Mouse (Mus musculus): Measurements from ENCODE around the gene Kif2c. TPM values are rescaled to one million over a fixed set of nuclear protein-coding genes. Genes with fewer than 3 reads are reported as not detected.

The Kif2c gene
- polyA plus RNA-seq (2017; shearing (Covaris generic)): 10 to 100 TPM in 1 of 3 experiments, 1 to 10 TPM in 2; 1.9 to 35.0 (median 5.5) TPM

DNA sequence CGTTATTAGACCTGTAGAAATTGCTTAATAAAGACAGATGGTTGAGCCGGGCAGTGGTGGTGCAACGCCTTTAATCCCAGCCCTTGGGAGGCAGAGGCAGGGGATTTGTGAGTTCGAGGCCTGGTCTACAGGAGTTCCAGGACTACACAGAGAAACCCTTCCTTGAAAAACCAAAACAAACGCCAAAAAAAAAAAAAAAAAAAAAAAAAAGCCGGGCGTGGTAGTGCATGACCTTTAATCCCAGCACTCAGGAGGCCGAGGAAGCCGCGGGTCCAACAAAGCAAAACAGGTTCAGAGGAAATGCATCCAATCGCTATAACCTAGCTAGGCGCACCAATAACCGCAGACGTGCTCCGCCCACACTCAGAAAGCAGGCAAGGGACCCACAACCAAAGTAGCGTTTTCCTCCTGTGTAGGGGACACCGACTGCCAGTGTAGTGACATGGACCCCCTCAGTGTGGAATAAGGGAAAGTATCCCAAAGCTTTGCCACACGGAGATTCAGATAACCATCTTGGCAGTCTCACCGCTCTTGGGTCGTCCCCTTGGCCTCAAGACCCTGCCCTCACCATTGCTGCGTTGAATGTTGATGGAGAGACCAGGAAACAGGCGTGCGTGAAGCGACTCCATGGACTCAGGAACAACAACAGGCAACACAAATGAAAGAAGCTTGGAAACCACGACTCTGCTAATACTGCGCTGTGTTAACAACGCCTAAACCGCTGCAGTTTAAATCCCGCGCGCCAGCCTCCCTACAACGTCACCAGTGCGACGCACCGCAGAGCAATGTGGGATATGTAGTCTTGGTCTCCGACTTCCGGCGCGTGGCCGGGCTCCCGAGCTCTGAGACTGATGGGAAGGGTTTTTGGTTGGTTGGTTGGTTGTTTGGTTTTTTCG is at the start of gene Kif2c:
Gene Kif2c, minus strand, starts transcription at position 777 of the 896 bp plus-strand sequence.
- ATAC-seq: peak; percentile 100

DNA sequence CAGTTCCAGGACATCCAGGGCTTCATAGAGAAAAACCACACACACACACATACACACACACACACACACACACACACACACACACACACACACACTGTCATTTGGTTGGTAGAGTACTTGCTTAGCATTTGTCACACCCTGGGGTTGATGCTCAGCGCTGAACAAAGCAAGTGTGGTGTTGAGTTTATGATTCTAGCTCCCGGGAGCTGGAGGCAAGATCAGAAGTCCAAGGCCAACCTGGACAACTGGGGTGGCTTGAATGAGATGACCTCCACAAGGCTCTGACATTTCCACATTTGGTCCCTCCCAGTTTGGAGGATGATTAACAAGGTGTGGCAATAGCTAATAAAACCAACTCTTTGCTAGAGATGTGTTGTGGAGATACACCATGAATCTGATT is 48.8 kb upstream of the Kif2c start:
- no peak for ATAC-seq

DNA sequence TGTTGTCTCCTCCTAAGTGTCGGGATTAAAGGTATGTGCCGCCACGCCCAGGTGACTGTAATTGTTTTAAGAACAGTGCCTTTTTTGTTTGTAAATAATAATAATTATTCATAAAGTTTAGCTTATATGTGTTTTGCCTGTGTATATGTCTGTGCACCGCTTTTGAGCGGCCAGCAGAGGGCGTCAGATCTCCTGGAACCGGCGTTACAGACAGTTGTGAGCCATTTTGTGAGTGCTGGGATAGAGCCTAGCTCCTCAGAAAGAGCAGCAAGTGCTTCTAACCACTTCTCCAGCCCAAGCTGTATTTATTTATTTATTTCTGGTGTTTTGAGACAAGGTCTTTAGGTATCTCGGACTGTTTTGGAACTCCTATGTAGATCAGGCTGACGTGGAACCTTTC is 47.9 kb upstream of the Kif2c start:
- ATAC-seq: no peak

DNA sequence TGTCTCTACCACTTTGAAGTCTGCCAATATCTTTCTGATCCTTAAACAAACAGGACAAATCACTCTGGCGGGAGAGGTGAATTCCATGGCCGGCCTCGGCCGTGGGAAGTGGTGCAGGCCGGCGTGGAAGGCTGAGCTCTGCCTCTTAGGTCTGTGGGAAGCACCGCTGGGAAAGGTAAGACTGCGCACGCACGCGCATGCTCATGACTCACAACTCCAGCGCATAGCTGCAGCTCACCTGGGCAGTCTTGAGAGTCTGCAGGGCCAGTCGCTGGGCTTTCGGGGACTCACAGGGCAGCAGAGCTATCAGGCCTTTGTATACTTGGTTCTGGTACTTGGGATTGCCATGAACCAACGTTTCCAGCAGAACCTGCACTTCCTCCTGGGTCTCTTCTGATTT is 47.2 kb upstream of the Kif2c start:
- no peak for ATAC-seq

DNA sequence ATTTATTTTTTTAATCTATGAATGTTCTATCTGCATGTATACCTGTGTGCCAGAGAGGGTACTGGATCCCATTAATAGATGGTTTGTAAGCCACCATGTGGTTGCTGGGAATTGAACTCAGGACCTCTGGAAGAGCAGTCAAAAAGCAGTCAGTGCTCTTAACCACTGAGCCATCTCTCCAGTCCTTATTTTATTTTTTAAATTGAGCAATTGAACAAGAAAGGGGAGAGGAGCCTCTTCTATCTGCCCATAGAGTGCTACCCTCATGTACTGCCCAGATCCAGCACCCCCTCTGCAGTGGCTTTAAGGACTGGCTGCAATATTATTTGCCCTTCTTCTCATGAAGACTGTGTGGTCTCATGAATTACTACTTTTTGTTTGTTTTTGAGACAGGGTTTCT is 42.8 kb upstream of the Kif2c start:
- ATAC-seq: no peak

DNA sequence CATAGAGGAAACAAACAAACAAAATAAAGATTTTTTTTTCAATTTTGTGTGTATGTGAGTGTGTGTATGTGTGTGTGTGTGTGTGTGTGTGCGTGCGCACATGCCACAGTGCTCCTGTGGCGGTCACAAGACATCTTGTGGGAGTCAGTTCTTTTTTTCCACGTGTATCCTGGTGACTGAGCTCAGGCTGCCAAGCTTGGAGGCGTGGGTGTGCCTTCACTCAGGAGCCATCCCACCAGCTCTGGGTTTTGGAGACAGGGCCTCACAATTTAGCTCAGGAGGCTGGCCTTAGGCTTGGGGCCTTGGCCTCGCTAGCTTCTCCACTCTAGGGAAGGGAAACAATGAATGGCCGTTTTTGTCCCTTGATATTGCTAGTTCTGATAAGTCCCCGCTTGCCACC is 41.7 kb upstream of the Kif2c start:
- no peak for ATAC-seq

DNA sequence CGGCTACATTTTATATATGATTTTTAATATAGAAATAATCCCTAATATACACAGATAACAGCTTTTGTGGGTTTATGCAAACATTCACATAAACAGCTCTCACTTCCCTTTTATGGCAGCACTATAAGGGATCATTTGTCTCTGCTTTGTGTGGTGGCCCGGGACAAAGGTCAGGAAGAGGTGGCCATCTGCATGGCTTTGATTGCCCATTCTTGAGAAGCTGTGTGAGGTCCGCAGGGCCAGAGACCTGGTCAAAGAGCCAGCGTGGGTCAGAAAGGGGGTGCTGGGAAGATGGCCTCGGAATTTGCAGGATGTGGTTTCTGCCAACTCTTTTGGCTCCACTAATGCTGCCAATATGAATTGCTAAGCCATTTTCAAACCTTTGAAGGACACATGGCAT is 40.6 kb upstream of the Kif2c start:
- ATAC-seq: no peak

DNA sequence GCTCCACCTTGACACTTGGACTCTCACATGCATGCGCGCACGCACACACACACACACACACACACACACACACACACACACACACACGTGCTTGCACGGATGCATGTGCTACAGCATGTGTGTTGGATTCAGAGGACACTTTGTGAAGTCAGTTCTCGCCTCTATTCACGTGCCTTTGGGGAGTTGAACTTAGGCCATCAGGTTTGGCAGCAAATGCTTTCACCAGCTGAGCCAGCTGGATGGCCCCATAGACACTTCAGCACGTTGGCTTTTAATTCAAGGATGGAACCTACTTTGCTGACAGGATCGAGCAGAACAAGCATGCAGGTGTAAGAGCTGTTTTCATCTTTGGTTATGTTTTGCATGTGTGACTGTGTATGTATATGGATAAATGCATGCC is 39.4 kb upstream of the Kif2c start:
- no peak for ATAC-seq

DNA sequence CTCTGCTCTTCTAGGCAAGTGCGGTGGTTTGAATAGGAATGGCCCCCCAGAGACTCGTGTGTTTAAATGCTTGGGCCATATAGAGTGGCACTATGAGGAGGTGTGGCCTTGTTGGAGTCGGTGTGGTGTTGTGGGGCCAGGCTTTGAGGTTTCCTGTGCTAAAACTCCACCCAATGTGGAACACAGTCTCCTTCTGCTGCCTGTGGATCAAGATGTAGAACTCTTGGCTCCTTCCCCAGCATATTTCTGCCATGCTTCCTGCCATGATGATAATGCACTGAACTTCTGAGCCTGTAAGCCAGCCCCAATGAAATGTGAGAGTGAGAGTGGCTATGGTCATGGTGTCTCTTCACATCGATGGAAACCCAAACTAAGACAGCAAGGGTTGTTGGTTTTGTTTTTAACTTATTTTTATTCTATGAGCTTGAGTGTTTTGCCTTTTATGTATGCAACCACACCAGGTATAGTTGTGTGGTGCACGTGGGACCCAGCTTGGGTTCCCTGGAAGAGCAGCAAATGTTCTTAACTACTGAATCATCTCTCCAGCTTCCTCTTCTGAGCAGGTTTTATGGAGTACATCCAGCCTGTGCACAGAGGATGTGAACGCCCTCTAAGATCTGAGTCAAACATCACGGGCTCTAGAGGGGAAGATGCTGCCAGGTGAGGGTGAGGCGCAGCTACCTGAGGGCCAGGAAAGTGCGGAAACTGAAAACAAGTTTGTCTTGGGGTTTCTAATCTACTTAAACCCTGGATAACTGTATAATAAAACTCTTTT is 38.5 kb upstream of the Kif2c start:
- no peak for ATAC-seq

DNA sequence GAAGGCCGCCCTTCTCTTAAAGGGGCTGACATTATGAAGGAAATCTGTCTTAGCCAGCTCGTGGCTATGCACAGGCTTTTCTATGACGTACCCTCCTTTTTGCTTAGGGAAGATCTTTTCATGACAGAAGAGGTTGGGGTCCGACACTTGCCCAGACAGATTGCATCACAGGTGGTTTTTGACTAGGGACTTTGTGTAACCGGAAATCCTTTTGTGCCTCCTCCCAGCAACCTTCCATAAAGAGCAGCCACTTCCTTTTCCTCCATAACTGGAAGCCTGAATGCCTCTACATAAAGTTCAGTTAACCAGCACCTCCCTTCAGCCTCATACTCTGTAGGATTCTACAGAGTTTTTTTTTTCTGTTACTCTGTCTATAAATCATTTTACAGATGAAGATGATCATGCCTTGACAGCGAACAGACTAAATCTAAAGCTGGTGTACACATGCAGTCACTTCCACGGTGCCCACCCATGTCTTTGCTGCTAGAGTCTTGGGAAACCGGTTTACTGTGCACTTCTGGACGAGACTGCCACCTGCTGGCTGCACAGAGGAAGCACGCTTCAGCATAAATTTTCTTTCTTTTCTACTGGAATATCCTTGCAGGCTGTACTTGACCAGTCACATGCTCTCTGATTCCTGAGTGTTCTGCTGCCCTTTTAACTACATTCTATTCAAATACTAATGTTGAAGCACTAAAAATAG is 36.2 kb upstream of the Kif2c start:
- ATAC-seq: peak; percentile 58

DNA sequence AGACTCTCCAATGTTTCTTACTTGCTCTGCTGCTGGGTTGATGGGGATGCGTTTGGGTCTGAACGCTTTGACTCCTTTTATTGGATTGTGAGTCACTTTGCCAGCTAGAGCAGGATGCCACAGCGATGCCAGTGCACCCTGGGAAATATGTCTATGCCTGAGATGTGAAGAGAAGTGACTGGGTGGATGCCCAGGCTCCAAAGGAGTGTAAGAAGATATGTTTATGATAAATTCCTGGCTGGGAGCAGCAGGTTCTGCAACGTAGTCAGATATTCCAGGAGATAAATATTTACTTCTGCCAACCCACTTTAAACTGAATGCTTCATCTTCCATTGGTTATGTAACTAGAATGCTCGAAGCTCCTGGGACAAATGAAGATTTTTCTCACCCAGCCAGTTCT is 34.6 kb upstream of the Kif2c start:
- ATAC-seq: no peak

DNA sequence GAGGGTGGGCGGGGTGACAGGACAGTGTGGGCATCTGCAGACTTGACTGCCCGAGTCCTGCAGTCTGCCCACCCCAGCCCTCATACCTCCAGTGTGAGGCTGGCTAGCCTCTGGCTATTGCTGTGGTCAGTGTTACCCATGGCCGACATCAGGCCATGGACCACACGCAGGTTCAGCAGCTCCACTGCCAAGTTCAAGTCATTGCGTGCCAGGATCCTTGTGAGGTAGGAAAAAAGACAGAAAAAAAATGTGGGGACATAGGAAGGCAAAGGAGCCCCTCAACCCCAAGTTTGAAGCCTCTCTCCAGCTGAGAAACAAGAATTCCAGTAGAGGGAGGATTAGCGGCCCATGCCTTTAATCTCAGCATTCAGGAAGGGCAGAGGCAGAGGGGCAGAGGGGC is 31.8 kb upstream of the Kif2c start:
- ATAC-seq: no peak

DNA sequence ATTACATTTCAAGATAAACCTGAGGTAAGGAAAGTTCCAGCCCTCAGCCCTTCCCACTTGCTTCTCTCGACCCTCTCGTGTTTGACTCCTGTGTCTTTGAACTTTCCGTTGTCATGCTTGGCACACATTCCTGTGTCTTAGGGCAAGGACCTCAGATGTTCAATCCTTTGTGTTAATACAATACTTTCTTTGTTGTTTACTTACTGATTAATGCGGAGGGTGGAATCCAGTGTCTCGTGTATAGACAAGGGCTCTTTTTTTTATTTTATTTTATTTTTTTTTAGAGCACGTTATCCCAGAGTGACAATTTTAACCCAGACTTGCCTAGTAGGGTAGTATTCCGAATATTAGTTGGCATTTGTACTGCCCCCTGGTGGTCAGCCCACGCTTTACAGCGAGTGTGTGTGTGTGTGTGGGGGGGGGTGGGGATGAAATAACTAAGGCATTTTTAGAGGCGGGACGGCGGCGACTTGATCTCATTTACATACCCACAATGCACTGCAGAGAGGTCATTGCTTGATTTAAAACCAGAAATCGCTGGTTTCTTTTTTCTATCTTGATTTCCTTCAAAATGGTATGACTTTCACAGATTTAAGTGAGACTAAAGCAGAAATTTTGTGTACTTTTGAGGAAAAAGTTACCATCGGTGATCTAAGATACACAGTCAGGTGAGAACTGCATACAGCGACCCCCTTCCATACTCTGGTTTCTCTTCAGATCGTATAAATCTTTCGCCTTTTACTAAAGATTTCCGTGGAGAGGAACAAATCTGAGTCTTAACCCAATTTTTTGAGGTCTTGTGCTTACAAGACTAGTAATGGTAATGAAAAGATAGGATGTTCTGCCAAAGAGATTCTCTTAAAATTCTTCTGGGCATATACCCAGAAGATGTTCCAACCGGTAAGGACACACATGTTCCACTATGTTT is 28.0 kb upstream of the Kif2c start:
- ATAC-seq: peak; percentile 87

DNA sequence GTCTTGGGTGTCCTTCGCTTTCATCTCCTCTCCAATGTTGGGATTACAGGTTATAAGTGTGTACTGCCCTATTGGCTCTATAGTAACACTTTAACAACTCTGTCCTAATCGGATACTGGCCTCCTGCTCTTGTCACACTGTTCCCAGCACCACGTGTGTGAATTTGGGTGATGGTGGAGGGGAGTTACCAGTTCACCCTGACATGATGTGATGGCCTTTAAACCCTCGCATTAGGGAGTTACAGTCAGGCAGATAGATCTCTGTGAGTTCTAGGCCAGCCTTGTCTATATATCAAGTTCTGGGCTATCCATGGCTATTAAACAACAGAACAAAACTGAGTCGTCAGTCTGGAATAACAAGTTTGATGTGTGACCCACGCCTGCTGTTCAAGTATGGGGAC is 27.2 kb upstream of the Kif2c start:
- no peak for ATAC-seq

DNA sequence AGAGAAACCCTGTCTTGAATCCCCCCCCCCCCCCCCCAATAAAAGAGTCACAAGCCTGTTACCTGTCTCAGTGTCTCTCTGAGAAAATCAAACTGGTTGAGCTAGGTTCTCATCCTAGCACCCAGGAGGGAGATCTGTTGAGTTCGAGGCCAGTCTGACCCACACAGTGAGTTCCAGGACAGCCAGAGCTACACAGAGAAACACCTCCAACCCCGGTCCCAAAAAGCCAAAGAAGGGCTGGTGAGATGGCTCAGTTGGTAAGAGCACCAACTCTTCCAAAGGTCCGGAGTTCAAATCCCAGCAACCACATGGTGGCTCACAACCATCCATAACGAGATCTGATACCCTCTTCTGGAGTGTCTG is 20.5 kb upstream of the Kif2c start:
- no peak for ATAC-seq

DNA sequence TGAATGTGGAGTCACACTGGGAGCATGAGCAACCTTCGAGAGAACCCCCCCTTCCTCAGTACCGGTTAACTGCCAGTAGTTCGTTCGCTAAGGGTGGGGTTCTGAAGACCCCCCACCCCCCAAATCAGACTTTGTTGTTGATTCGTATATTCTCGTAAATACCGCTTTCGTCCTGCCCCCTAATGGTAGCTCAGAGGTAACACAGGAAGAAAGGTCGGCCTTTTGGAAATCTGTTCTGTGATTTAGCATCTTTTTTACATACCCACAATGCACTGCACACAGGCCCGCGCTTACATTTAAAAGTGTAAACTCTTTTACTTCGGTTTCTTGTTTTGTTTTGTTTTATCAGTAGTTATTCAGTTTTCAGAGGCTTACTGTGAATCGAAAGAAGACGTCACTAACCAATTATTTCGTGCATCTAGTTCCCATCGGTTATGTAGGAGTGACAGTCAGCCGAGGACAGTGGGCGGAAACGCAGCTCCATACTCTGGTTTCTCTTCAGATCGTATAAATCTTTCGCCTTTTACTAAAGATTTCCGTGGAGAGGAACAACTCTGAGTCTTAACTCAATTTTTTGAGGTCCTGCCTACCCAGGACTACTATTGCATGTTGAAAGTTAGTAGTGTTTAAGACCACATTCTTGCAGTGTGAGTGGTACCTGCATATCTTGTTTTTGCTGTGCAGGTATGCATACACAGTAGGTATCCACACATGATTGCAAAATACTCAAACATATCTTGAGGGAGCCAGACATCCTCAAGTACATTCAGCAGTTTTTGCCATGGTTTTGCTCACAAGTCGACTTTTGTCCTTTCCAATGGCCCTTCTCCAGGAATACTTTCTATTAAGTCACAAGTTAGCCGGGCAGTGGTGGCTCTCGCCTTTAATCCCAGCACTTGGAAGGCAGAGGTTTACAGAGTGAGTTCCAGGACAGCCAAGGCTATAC is 19.9 kb upstream of the Kif2c start:
- peak; percentile 93 for ATAC-seq

DNA sequence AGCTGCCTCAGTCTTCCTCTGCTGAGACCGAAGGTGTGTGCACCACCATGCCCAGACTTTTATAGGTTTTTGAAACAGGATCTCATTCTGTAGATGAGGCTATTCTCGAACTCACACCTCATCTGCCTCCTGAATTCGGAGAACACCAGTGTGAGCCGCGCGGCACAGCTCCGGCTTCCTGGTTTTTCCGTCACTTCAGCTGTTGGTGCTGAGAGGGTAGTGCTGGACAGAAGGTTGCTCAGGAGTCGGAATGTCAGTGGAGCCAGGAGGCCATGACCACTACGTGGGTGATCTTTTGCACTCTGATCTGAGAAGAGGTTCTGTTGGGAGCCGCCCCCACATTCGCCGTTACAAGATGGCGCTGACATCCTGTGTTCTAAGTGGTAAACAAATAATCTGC is 9.4 kb upstream of the Kif2c start:
- no peak for ATAC-seq

DNA sequence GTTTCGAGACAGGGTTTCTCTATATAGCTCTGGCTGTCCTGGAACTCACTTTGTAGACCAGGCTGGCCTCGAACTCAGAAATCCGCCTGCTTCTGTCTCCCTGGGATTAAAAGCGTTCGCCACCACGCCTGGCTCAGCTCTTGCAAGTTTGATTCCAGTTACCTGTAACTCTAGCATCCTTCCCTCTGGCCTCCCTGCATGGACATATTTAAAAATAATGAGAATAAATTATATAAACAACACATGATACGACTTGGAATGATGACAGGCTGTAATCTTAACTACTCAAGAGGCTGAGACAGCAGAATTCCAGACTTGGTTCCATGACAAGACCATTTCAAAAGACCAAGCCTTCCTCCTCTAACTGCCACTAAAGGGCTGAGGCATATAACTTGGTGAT is 8.2 kb upstream of the Kif2c start:
- ATAC-seq: no peak

DNA sequence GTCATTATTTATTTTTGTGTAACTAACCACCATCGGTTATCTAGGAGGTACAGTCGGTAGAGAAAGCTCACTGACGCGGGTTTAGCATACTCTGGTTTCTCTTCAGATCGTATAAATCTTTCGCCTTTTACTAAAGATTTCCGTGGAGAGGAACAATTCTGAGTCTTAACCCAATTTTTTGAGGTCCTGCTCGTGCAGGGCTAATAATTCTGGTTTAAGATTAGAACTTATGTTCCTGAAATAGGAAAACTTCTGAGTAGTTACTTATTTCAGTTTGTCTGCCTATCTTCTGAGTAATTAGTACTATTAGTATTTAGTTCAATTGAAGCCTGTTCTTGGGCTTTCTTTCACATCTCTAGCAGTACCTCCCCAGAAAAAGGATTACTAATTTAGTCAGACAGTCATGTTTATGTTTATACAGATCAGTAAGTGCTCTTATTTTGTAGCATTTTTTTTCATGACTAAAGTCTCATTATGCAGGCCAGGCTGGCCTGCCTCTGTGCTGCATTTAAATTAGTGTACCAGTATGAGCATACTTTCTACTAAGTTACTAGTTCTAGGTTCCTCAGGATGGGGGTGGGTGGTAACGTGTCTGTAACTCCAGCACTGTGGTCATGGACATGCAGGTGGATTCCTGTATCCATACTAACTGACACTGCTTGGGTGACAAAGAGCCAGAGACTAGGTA is 7.6 kb upstream of the Kif2c start:
- ATAC-seq: peak; percentile 81

DNA sequence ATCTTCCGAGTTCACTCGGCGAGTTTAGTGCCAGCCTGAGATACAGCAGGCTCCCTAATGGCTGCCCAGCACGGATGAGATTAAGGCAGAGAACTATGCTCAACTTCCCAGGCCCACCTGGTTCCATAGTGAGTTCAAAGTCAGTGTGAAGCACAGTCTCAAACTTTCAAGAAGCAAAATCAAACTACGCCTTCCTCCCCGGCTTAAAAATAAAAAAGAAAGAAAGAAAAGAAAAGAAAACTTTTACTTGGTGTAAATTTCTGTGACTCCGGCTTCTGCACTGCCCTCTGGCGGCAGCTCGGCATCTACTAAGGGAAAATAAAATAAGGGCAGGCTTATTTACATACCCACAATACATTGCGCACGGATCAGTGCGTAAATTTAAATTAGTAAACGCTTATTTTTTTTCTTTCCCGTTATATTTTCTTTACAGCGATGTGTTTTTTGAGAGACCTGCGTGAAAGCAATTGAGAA is 7.0 kb upstream of the Kif2c start:
- ATAC-seq: peak; percentile 76
